Mouse (Mus musculus) adrenal gland, adult (tissue): Measurements from ENCODE around the gene Rundc3a.

Experiments used
- DNase-seq, 2 experiments: peaks; one replicate each; pipeline ENCODE4 v3.0.0; 2022 to 2023; ENCODE audit warnings: low spot score in 1 of 2; ENCODE audit not compliant: inconsistent age in 2 of 2

Gene Rundc3a

GRCm38 (mm10) chr11:102392441-102393237 is 564 bp upstream of the Rundc3a start:
- DNase-seq, result no peak

- peak; percentile 41 to 72 for DNase-seq
Observed at GRCm38 (mm10) chr11:102393719-102394420, 667 bp downstream of the Rundc3a start.

GRCm38 (mm10) chr11:102394421-102395124 is 1.4 kb downstream of the Rundc3a start:
- peak; percentile 71 to 87 for DNase-seq

GRCm38 (mm10) chr11:102395250-102395649 is 2.0 kb downstream of the Rundc3a start:
- peak in 1 of 2 experiments; percentile 54 for DNase-seq

- peak in 1 of 2 experiments; percentile 18 for DNase-seq
Observed at GRCm38 (mm10) chr11:102396263-102396662, 3.1 kb downstream of the Rundc3a start.

GRCm38 (mm10) chr11:102396671-102397141 is 3.5 kb downstream of the Rundc3a start:
- DNase-seq, result peak in 1 of 2 experiments; percentile 28

- peak in 1 of 2 experiments; percentile 63 for DNase-seq
Observed at GRCm38 (mm10) chr11:102398007-102398825, 5.0 kb downstream of the Rundc3a start.

GRCm38 (mm10) chr11:102399107-102399506 is 5.9 kb downstream of the Rundc3a start:
- DNase-seq, result peak in 1 of 2 experiments; percentile 29

- peak in 1 of 2 experiments; percentile 50 for DNase-seq
Observed at GRCm38 (mm10) chr11:102399610-102400072, 6.4 kb downstream of the Rundc3a start.

GRCm38 (mm10) chr11:102400513-102401084 is 7.4 kb downstream of the Rundc3a start:
- DNase-seq, result peak in 1 of 2 experiments; percentile 43

GRCm38 (mm10) chr11:102401898-102402500 is 8.8 kb downstream of the Rundc3a start:
- DNase-seq, result peak in 1 of 2 experiments; percentile 45

GRCm38 (mm10) chr11:102403657-102404056 is 10.5 kb downstream of the Rundc3a start:
- DNase-seq, result peak in 1 of 2 experiments; percentile 33

- DNase-seq, result peak; percentile 46 to 77
Observed at GRCm38 (mm10) chr11:102404161-102405010, 11.2 kb downstream of the Rundc3a start.

GRCm38 (mm10) chr11:102405544-102406285 is 12.5 kb downstream of the Rundc3a start:
- DNase-seq, result peak in 1 of 2 experiments; percentile 63

GRCm38 (mm10) chr11:102406401-102406800 is 13.2 kb downstream of the Rundc3a start:
- peak in 1 of 2 experiments; percentile 40 for DNase-seq

GRCm38 (mm10) chr11:102406900-102407833 is 14.0 kb downstream of the Rundc3a start:
- DNase-seq, result peak; percentile 95 to 97

GRCm38 (mm10) chr11:102407834-102408215 is 14.6 kb downstream of the Rundc3a start, which contains the start of gene Slc25a39:
Slc25a39 (minus strand) TSS chr11:102407946.
- DNase-seq, result no peak
